Mouse (Mus musculus) right cerebral cortex, postnatal 25 days (tissue): ENCODE results near the gene Spata31.

ENCODE experiments used
- DNase-seq: peaks from one replicate; pipeline ENCODE4 v3.0.0; 2022

Spata31 gene

DNA sequence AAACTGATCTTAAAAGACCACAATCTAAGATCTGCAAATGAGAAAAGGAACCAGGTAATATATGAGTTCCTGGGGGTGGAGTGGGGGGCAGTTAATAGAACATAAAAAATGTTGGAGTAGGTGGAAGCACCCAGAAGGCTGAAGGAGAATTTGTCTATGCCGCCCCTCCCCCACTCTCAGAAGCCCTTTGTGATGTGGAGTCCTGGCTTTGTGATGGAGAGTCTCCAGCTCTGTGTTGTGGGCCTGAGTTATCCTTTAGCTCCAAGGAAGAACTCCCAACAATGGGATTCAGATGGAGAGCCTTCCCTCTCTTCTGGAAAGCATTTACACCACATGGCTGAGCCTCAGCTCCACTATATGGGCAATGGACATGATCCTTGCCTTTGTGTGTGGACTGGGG, at the start of gene Spata31:
Spata31 (plus strand) TSS at position 216 of the 400 bp plus-strand sequence.
- no peak for DNase-seq

DNA sequence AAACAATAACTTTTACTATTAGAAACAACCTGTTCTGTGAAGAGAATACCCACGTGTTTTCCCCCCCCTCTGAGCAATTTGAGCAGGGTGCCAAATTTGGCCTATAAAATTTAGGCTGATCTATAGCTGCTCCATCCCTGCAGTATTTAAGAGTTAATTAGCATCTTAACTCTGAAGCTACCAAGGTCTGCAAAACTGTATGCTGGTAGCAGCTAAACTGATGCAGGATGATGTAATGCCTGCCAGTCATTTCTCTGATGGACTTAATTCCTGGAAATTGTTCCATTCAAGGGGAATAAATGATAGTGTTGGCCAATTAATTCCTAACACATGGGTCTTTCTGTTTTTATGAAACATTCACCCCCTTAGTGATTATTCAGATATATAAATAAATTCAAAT, 14.1 kb upstream of the Spata31 start:
- no peak for DNase-seq

DNA sequence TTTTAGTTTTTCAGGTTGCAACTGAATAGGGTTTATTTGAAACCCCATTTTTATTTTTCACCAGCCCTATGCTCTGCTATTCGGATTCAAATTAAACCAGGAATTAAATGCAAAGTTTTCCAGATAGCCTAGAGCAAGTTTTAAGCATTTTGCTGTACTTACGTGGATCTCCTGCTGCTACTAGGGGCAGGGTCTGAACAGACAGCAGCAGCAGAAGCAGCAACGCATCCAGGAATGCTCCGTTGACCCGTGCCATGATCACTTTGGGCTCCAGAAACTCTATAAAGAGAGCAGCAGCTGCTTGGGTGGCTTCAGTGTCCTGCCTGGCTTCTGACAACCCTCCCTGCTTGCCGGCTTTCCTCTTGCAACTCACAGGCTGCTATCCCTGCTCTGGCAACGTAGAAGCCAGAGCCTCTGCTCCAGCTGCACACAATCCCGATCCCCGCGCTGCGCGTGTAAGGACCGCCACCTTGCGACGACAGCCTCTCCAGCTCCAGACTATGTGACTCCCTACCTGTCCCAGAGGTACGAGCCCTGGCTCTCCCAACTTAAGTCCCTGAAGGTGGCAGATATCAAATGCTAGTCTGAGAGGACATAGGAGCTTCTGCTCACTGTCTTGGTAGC, 13.5 kb upstream of the Spata31 start, which contains the start of gene Cntnap3:
Cntnap3 (minus strand) TSS at position 371 of the 624 bp plus-strand sequence.
- DNase-seq: peak; percentile 60
